Mouse (Mus musculus): Measurements from ENCODE around the gene Rnf208. TPM values are rescaled to one million over a fixed set of nuclear protein-coding genes. Genes with fewer than 3 reads are reported as not detected.

Gene Rnf208
- polyA plus RNA-seq, 1 experiment from 2014 or later, result 30.2 TPM

DNA sequence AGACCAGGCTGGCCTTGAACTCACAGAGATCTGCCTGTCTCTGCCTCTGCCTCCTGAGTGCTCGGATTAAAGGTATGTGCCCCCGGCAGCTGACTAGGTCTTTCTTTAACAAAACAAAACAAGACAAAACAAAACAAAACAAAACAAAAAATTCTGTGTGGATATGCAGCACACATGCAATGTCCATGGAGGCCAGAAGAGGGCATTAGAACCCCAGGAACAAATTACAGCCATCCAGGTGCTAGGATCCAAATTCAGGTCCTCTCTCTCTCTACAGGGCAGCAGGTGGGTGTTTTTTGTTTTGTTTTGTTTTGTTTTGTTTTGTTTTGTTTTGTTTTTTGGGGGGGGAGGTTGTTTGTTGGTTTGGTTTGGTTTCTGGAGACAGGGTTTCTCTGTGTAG, 16.8 kb downstream of the Rnf208 start:
- no peak for ATAC-seq (ENCODE audit: low FRiP score)
- Histone ChIP-seq H3K27ac (no peak overlapping the region), H3K4me1 (peaks cover 39% of the 10 kb centered on the region), H3K4me3 (replicated peaks) (no peak overlapping the region), H3K27me3 (peaks cover 12% of the 10 kb centered on the region), H3K36me3 (replicated peaks) (no peaks in the 10 kb centered on the region), H3K9me3 (no peaks in the 10 kb centered on the region), H3K4me2 (no peak overlapping the region), H3K9ac (no peak overlapping the region)
- WGBS, result 54% methylated on average over 2 of the region's 2 CpGs

DNA sequence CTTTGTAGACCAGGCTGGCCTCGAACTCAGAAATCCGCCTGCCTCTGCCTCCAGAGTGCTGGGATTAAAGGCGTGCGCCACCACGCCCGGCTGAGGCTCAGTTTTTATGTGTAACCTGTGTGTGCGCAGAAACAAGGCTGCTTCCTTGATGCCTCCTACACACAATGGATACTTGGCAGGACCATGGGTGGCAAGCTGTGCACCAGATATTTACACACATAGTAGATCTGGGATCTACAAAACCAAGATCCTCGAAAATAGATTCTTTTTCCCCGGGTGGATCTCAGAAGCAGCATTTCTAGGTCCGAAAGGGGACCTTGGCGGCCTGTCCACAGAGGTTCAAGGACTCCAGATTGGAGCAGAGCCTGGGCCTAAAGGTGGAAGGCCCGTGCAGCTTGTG, 19.8 kb downstream of the Rnf208 start:
- H3K9me3 ChIP-seq, result no peaks in the 10 kb centered on the region
- ATAC-seq (ENCODE audit: low FRiP score), result 0 out of 2 replicates have a peak, but pooled peaks have one; percentile 1
- peak overlapping the region; percentile 99 for H3K4me2 ChIP-seq
- no peaks in the 10 kb centered on the region for H3K36me3 ChIP-seq (replicated peaks)
- H3K4me3 ChIP-seq (replicated peaks), result peak overlapping the region; percentile 79
- H3K27ac ChIP-seq, result 0 out of 2 replicates have a peak overlapping the region, but pooled peaks have one; percentile 5
- H3K9ac ChIP-seq, result 0 out of 2 replicates have a peak overlapping the region, but pooled peaks have one; percentile 25
- peaks cover 24% of the 10 kb centered on the region for H3K27me3 ChIP-seq
- peaks cover 46% of the 10 kb centered on the region for H3K4me1 ChIP-seq
- WGBS, result 46% methylated on average over 12 of the region's 12 CpGs

DNA sequence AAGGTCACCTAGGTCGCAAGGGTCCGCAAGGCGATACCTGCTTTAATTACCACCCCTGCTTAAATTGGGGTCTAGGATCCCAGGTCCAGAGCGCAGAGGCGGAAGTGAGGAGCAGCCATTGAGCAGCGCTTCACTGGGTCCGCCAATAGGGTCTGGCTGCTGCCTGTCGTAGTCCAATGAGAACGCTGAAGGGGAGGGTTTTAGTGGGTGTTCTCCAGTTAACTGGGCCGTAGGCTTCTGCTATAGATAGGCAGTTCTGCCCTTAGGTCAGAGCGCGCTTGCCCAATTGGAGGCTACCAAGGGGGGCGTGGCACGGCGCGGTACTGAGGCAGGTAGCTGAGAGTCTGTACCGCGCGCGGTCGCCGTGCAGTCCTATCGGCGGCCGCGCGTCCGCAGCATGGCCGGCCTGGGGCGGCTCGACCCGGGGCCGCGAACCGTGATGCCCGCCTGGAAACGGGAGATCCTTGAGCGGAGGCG, 20.3 kb downstream of the Rnf208 start, which contains the start of gene Tprn:
TSS of gene Tprn (plus strand) at position 328 of the 477 bp plus-strand sequence.
- peak; percentile 99 for ATAC-seq (ENCODE audit: low FRiP score)
- H3K27me3 ChIP-seq, result peaks cover 24% of the 10 kb centered on the region
- 0 out of 2 replicates have a peak within 1 kb of the TSS, but pooled peaks have one; percentile 36 for H3K27ac ChIP-seq
- H3K9me3 ChIP-seq, result no peaks in the 10 kb centered on the region
- peaks cover 47% of the 10 kb centered on the region for H3K4me1 ChIP-seq
- under 1% methylated on average over 34 of the region's 39 CpGs for WGBS
- peak within 1 kb of the TSS; percentile 68 for H3K9ac ChIP-seq
- peak within 1 kb of the TSS; percentile 99 for H3K4me2 ChIP-seq
- no peaks in the 10 kb centered on the region for H3K36me3 ChIP-seq (replicated peaks)
- H3K4me3 ChIP-seq (replicated peaks), result peak within 1 kb of the TSS; percentile 79

GRCm38 (mm10) chr2:25262795-25263622, 21.0 kb downstream of the Rnf208 start:
- H3K4me1 ChIP-seq, result peaks cover 49% of the 10 kb centered on the region
- peak overlapping the region; percentile 68 for H3K9ac ChIP-seq
- no peaks in the 10 kb centered on the region for H3K9me3 ChIP-seq
- peak overlapping the region; percentile 99 for H3K4me2 ChIP-seq
- peaks cover 5% of the 10 kb centered on the region; the same call in 1 of the 2 replicates for H3K36me3 ChIP-seq (replicated peaks)
- peak overlapping the region; percentile 79 for H3K4me3 ChIP-seq (replicated peaks)
- peaks cover 24% of the 10 kb centered on the region for H3K27me3 ChIP-seq
- WGBS, result under 1% methylated on average over 74 of the region's 82 CpGs
- H3K27ac ChIP-seq, result 0 out of 2 replicates have a peak overlapping the region, but pooled peaks have one; percentile 36
- ATAC-seq (ENCODE audit: low FRiP score), result peak; percentile 24

GRCm38 (mm10) chr2:25263623-25264285, 21.7 kb downstream of the Rnf208 start:
- H3K4me3 ChIP-seq (replicated peaks), result peak overlapping the region; percentile 79
- 21% methylated on average over 12 of the region's 12 CpGs for WGBS
- no peaks in the 10 kb centered on the region for H3K9me3 ChIP-seq
- H3K36me3 ChIP-seq (replicated peaks), result peaks cover 10% of the 10 kb centered on the region
- peaks cover 24% of the 10 kb centered on the region for H3K27me3 ChIP-seq
- H3K9ac ChIP-seq, result peak overlapping the region; percentile 68
- ATAC-seq (ENCODE audit: low FRiP score), result no peak
- peak overlapping the region; percentile 99 for H3K4me2 ChIP-seq
- no peak overlapping the region for H3K27ac ChIP-seq
- H3K4me1 ChIP-seq, result peaks cover 49% of the 10 kb centered on the region

- peak overlapping the region; percentile 99; the same call in 1 of the 2 replicates for H3K4me2 ChIP-seq
- H3K4me1 ChIP-seq, result peaks cover 49% of the 10 kb centered on the region
- WGBS, result 84% methylated on average over 5 of the region's 5 CpGs
- H3K9ac ChIP-seq, result no peak overlapping the region
- H3K27ac ChIP-seq, result no peak overlapping the region
- H3K27me3 ChIP-seq, result peaks cover 24% of the 10 kb centered on the region
- no peaks in the 10 kb centered on the region for H3K9me3 ChIP-seq
- ATAC-seq (ENCODE audit: low FRiP score), result no peak
- H3K4me3 ChIP-seq (replicated peaks), result peak overlapping the region; percentile 79; the same call in 1 of the 2 replicates
- H3K36me3 ChIP-seq (replicated peaks), result peaks cover 15% of the 10 kb centered on the region
These were observed 22.2 kb downstream of the Rnf208 start for GRCm38 (mm10) chr2:25264286-25264660.

DNA sequence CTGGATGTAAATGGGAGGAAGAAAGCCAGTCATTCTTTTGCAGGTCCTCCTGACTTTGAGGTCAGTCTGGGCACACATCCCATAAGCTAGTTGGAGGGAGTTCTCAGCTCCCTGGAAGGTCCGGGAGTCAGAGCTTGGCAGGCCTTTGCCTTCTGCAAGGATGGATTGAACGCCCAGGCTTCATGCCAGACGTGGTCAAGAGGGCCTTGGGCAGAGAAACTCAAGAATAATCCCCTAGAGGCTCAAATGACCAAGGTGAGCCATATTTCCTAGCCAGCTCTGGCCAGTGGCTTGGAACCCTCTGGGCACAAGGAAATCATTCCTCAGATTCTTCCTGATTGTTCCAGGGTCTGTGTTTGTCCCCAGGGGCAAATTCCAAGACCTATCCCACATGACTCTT, 22.8 kb downstream of the Rnf208 start:
- peaks cover 24% of the 10 kb centered on the region for H3K27me3 ChIP-seq
- 81% methylated on average over 3 of the region's 3 CpGs for WGBS
- H3K9ac ChIP-seq, result no peak overlapping the region
- H3K9me3 ChIP-seq, result no peaks in the 10 kb centered on the region
- no peak for ATAC-seq (ENCODE audit: low FRiP score)
- peaks cover 49% of the 10 kb centered on the region for H3K4me1 ChIP-seq
- no peak overlapping the region for H3K27ac ChIP-seq
- peaks cover 21% of the 10 kb centered on the region for H3K36me3 ChIP-seq (replicated peaks)
- no peak overlapping the region for H3K4me3 ChIP-seq (replicated peaks)
- no peak overlapping the region; the same call in 1 of the 2 replicates for H3K4me2 ChIP-seq

GRCm38 (mm10) chr2:25265897-25266656, 24.0 kb downstream of the Rnf208 start:
- no peak for ATAC-seq (ENCODE audit: low FRiP score)
- Histone ChIP-seq H3K4me1 (peaks cover 56% of the 10 kb centered on the region), H3K36me3 (replicated peaks) (peaks cover 33% of the 10 kb centered on the region), H3K9ac (0 out of 2 replicates have a peak overlapping the region, but pooled peaks have one; percentile 25), H3K27me3 (peaks cover 24% of the 10 kb centered on the region), H3K9me3 (no peaks in the 10 kb centered on the region), H3K4me3 (replicated peaks) (no peak overlapping the region), H3K4me2 (peak overlapping the region; percentile 13; the same call in 1 of the 2 replicates), H3K27ac (no peak overlapping the region)
- WGBS, result 75% methylated on average over 6 of the region's 6 CpGs

GRCm38 (mm10) chr2:25266720-25267119, 24.7 kb downstream of the Rnf208 start:
- Histone ChIP-seq H3K4me3 (replicated peaks) (no peak overlapping the region), H3K27ac (0 out of 2 replicates have a peak overlapping the region, but pooled peaks have one; percentile 19), H3K4me1 (peaks cover 62% of the 10 kb centered on the region), H3K36me3 (replicated peaks) (peaks cover 34% of the 10 kb centered on the region), H3K9ac (no peak overlapping the region), H3K9me3 (no peaks in the 10 kb centered on the region), H3K4me2 (0 out of 2 replicates have a peak overlapping the region, but pooled peaks have one; percentile 13), H3K27me3 (peaks cover 24% of the 10 kb centered on the region)
- ATAC-seq (ENCODE audit: low FRiP score), result no peak
- 64% methylated on average over 2 of the region's 2 CpGs for WGBS

DNA sequence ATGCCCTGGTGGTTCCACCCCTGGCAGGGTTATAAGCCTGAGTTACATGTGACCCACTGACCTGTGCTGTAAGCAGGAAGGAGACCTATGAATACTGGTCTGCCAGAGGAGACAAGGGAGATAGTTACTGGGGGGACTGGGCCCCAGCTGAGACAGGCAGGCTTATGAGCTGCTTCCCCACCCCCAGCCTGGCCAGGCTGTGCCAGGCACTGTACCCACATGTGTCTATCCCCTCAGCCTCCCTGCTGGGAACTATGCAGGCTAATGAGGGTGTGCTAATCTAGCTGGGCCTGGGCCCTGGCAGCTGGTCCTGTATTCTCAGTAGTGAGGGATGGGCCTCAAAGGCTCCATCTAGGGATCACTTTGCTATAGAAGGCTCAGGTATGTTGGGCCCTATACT, 25.2 kb downstream of the Rnf208 start:
- Histone ChIP-seq H3K9me3 (no peaks in the 10 kb centered on the region), H3K4me3 (replicated peaks) (no peak overlapping the region), H3K27ac (0 out of 2 replicates have a peak overlapping the region, but pooled peaks have one; percentile 19), H3K4me1 (peaks cover 59% of the 10 kb centered on the region), H3K36me3 (replicated peaks) (peaks cover 34% of the 10 kb centered on the region), H3K4me2 (no peak overlapping the region), H3K9ac (no peak overlapping the region), H3K27me3 (peaks cover 24% of the 10 kb centered on the region)
- ATAC-seq (ENCODE audit: low FRiP score), result no peak

DNA sequence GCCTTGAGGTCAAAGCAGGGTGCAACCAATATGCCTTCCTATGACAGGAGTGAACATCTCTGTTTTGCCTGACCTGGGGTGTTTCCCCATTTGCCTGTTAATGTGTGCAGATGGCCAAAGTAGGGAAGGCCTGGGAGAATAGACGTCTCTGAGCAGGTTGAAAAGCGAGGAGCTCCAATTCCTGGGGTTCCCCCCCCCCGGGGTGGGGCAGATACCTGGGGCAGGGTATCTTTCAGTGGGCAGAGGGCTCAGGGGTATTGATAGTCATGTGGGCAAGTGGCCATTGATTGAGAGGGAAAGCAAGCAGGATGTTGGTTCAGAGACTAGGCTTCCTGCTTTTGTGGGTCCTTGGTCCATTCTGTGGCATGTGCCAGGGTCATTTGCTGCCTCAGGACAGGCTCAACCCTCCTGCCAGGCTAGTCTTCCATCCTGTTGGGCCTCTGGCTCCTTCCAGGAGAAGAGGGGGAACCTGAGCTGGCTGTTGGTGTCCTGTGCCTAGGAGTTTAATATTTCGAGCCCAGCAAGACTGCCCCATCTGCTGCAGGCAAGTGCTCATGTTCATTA, 25.8 kb downstream of the Rnf208 start:
- no peak overlapping the region for H3K9ac ChIP-seq
- 80% methylated on average over 4 of the region's 4 CpGs for WGBS

More for the DNA sequence above, 25.8 kb downstream of the Rnf208 start:
- peaks cover 23% of the 10 kb centered on the region for H3K27me3 ChIP-seq
- H3K9me3 ChIP-seq, result no peaks in the 10 kb centered on the region
- H3K4me1 ChIP-seq, result peaks cover 59% of the 10 kb centered on the region
- peaks cover 34% of the 10 kb centered on the region for H3K36me3 ChIP-seq (replicated peaks)
- H3K27ac ChIP-seq, result no peak overlapping the region
- no peak overlapping the region for H3K4me2 ChIP-seq
- no peak for ATAC-seq (ENCODE audit: low FRiP score)
- H3K4me3 ChIP-seq (replicated peaks), result no peak overlapping the region

Measured in forebrain, embryonic 12.5 days (tissue).